Mouse (Mus musculus) kidney, embryonic 14.5 days (tissue): ENCODE measurements around the gene 5830473C10Rik. TPM values are rescaled to one million over a fixed set of nuclear protein-coding genes. Genes with fewer than 3 reads are reported as not detected.
"Not testable (repeated sequence)": the region's sequence is repeated elsewhere in the genome, so short reads cannot be mapped to it uniquely, and the experiment has no call there.

ENCODE experiments used
- ATAC-seq: fragments of 200-750 bp; cut with Nextera tagmentation; 2 replicates; pipeline ENCODE4 v1.8.0; 2017; ENCODE audit warnings: moderate number of reproducible peaks, mild to moderate bottlenecking, moderate TSS enrichment, moderate library complexity; ENCODE audit not compliant: low FRiP score, low TSS enrichment
- H3K27ac ChIP-seq: fragments of 300-500 bp; sonication (generic); 2 replicates; pipeline ENCODE4 v1.5.1; 2014; ENCODE audit warnings: low read depth, mild to moderate bottlenecking, low read length, moderate library complexity, mixed read lengths
- H3K27me3 ChIP-seq: fragments of 300-500 bp; sonication (generic); 2 replicates; pipeline ENCODE4 v1.6.1; 2014; ENCODE audit warnings: mild to moderate bottlenecking, low read length; ENCODE audit not compliant: control insufficient read depth, insufficient read depth
- H3K36me3 ChIP-seq: fragments of 300-500 bp; sonication (generic); 2 replicates; pipeline ENCODE4 v1.6.1; 2014; ENCODE audit warnings: low read length, mixed read lengths; ENCODE audit not compliant: control insufficient read depth, insufficient read depth
- H3K4me1 ChIP-seq: fragments of 300-500 bp; sonication (generic); 2 replicates; pipeline ENCODE4 v1.6.1; 2014; ENCODE audit warnings: low read length, mixed read lengths; ENCODE audit not compliant: control insufficient read depth, insufficient read depth
- H3K4me2 ChIP-seq: fragments of 300-500 bp; sonication (generic); replicated peaks from 2 replicates; pipeline ENCODE4 v1.6.1; 2014; ENCODE audit warnings: low read depth, mild to moderate bottlenecking, low read length
- H3K4me3 ChIP-seq: fragments of 300-500 bp; sonication (generic); 2 replicates; pipeline ENCODE4 v1.5.1; 2014; ENCODE audit warnings: mild to moderate bottlenecking, low read length
- H3K9ac ChIP-seq: fragments of 300-500 bp; sonication (generic); 2 replicates; pipeline ENCODE4 v1.6.1; 2014; ENCODE audit warnings: low read depth, mild to moderate bottlenecking, low read length, moderate library complexity
- H3K9me3 ChIP-seq: fragments of 300-500 bp; sonication (generic); 2 replicates; pipeline ENCODE4 v1.6.1; 2016; ENCODE audit warnings: low read length; ENCODE audit not compliant: control insufficient read depth
- WGBS: fragments of 180-500 bp; shearing (Covaris S2); extraction: QIAGEN DNeasy Blood & Tissue Kit; methylation state at CpG from one replicate; pipeline ENCODE4 v1.1.7; 2014; 5-methylcytosine and 5-hydroxymethylcytosine counted together
- polyA plus RNA-seq: library from polyadenylated mRNA; unstranded; fragments of >200 nt; fragmentation: Nextera tagmentation; extraction: Ambion mirVana; gene quantifications from 2 replicates; pipeline ENCODE4 v1.2.1, GENCODE M21; 2014

Gene 5830473C10Rik
- polyA plus RNA-seq, 1 experiment from 2014 or later, result 0.09 TPM

GRCm38 (mm10) chr5:90611388-90611787 is 50.5 kb downstream of the 5830473C10Rik start:
- no peak overlapping the region for H3K9ac ChIP-seq
- H3K4me1 ChIP-seq, result no peaks in the 10 kb centered on the region
- H3K4me2 ChIP-seq, result no peak overlapping the region
- no peaks in the 10 kb centered on the region for H3K36me3 ChIP-seq
- no peak overlapping the region for H3K4me3 ChIP-seq
- ATAC-seq, result no peak
- WGBS, result 83% methylated on average over 3 of the region's 3 CpGs
- H3K27ac ChIP-seq, result no peak overlapping the region
- no peaks in the 10 kb centered on the region for H3K27me3 ChIP-seq
- H3K9me3 ChIP-seq, result no peaks in the 10 kb centered on the region

GRCm38 (mm10) chr5:90611996-90612611 is 51.2 kb downstream of the 5830473C10Rik start:
- H3K4me3 ChIP-seq, result no peak overlapping the region
- H3K4me1 ChIP-seq, result no peaks in the 10 kb centered on the region
- H3K27me3 ChIP-seq, result no peaks in the 10 kb centered on the region
- WGBS, result 83% methylated on average over 6 of the region's 6 CpGs
- no peaks in the 10 kb centered on the region for H3K36me3 ChIP-seq
- no peak overlapping the region for H3K4me2 ChIP-seq
- ATAC-seq, result no peak
- H3K27ac ChIP-seq, result no peak overlapping the region
- no peak overlapping the region for H3K9ac ChIP-seq
- H3K9me3 ChIP-seq, result no peaks in the 10 kb centered on the region

DNA sequence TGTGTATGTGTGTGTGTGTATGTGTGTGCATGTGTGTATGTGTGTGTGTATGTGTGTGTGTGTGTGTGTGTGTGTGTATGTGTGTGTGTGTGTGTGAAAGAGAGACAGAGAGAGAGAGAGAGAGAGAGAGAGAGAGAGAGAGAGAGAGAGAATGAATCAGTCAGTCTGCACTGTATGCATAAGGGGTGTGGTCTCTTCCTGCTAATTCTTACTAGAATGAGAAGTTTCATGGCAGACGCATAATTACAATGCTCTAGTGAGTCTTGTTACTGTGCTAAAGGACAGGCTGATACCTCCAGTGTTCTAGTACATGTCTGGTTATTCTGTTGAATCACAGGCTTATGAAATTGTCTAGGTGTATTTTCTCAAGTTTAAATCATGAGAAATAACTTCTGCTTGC is 51.8 kb downstream of the 5830473C10Rik start:
- not testable (repeated sequence) for H3K9me3 ChIP-seq, H3K4me3 ChIP-seq, H3K27me3 ChIP-seq, H3K9ac ChIP-seq, H3K4me2 ChIP-seq, ATAC-seq, H3K4me1 ChIP-seq, H3K27ac ChIP-seq, H3K36me3 ChIP-seq
- 76% methylated on average over 1 of the region's 1 CpGs for WGBS

DNA sequence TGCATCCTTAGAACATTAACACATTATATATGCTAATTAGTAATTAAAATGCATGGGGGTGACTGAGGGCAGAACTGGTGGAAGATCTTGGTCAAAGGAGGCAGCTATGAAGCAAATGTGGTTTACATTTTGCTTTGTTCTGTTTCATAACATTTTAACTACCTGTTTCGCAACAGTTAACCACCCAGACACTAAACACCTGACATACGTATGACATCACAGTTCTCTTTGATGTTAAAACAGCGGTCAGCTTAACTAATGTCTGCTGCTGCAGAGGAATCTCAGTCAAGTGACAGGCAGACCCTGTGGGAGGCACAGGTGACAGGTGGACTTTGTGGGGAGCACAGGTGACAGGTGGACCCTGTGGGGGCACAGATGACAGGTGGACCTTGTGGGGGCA is 57.0 kb downstream of the 5830473C10Rik start:
- H3K27ac ChIP-seq, result no peak overlapping the region
- H3K27me3 ChIP-seq, result no peaks in the 10 kb centered on the region
- H3K4me1 ChIP-seq, result no peaks in the 10 kb centered on the region
- H3K9me3 ChIP-seq, result no peaks in the 10 kb centered on the region
- no peak overlapping the region for H3K9ac ChIP-seq
- H3K36me3 ChIP-seq, result no peaks in the 10 kb centered on the region
- H3K4me3 ChIP-seq, result no peak overlapping the region
- no peak for ATAC-seq
- 87% methylated on average over 3 of the region's 3 CpGs for WGBS
- no peak overlapping the region for H3K4me2 ChIP-seq

DNA sequence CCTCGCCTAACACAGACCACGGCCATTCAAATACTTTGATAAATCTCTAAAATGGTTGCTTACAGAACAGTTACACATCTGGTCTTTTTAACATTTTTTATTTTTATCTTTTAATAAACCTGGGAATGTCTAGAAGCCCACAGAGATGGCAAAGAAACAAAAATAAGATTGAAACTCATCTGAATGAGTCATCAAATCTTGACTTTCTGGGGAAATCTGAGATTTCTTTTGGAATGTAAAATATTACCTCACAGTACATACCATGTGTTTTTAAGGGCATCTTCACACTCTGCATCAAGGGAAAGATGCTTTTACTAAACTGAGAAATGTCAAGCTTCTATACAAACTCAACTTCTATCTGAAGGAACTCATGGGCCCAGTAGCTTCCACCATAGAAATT is 60.4 kb downstream of the 5830473C10Rik start:
- Histone ChIP-seq H3K4me3 (no peak overlapping the region), H3K36me3 (no peaks in the 10 kb centered on the region), H3K27me3 (no peaks in the 10 kb centered on the region), H3K9ac (no peak overlapping the region), H3K27ac (no peak overlapping the region), H3K4me1 (no peaks in the 10 kb centered on the region), H3K4me2 (no peak overlapping the region), H3K9me3 (no peaks in the 10 kb centered on the region)
- WGBS, result 95% methylated on average over 2 of the region's 2 CpGs
- ATAC-seq, result no peak

GRCm38 (mm10) chr5:90621726-90622125 is 60.8 kb downstream of the 5830473C10Rik start:
- Histone ChIP-seq H3K4me3 (no peak overlapping the region), H3K27me3 (no peaks in the 10 kb centered on the region), H3K36me3 (no peaks in the 10 kb centered on the region), H3K9ac (no peak overlapping the region), H3K4me1 (no peaks in the 10 kb centered on the region), H3K27ac (no peak overlapping the region), H3K9me3 (no peaks in the 10 kb centered on the region), H3K4me2 (no peak overlapping the region)
- WGBS, result 92% methylated on average over 6 of the region's 6 CpGs
- ATAC-seq, result no peak

DNA sequence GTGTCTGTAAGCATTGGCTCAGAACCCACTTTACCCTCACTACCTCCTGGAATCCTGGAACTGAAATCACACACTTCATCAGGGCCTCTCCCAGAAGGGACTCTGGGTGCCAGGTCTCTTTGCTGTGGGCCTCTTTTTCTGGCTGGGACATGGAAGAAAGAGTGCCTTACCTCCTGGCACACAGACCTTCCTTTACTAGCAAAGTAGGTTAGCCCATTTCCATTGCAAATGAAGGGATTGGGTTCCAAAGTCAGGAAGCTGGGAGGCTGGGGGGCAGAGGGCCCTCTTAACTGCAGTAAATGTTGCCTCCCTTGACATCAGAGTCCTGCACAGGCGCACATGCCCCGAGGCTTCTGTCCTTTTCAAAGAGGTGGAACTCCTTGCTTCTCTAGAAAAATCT is 62.3 kb downstream of the 5830473C10Rik start:
- no peaks in the 10 kb centered on the region for H3K9me3 ChIP-seq
- no peaks in the 10 kb centered on the region for H3K27me3 ChIP-seq
- H3K4me1 ChIP-seq, result no peaks in the 10 kb centered on the region
- no peak for ATAC-seq
- no peak overlapping the region for H3K9ac ChIP-seq
- WGBS, result 70% methylated on average over 2 of the region's 2 CpGs
- no peak overlapping the region for H3K27ac ChIP-seq
- H3K4me2 ChIP-seq, result no peak overlapping the region
- H3K4me3 ChIP-seq, result no peak overlapping the region
- no peaks in the 10 kb centered on the region for H3K36me3 ChIP-seq

- H3K27ac ChIP-seq, result no peak overlapping the region
- 62% methylated on average over 18 of the region's 18 CpGs for WGBS
- ATAC-seq, result peak; percentile 74; the same call in 1 of the 2 replicates
Observed at GRCm38 (mm10) chr5:90624708-90625425, 64.0 kb downstream of the 5830473C10Rik start.

DNA sequence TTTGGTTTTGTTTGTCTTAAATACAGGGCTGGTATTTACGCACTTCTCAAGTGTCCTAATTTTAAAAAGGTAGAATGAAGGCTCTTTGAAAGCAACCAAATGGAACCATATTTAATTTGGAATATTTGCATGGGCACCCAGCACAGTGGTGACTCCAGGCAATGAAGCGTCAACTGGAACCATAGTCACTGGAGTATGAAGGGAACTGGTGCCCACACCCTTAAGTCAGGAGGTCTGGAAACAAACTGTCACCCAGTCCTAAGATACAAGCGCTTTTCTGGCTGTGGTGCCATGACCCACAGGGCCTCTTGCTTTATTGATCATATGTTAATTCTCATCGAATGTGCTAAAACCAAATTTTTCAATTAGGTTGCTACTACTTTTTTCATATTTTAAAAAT is 66.5 kb downstream of the 5830473C10Rik start:
- Histone ChIP-seq H3K4me1 (no peaks in the 10 kb centered on the region), H3K27me3 (no peaks in the 10 kb centered on the region), H3K4me3 (no peak overlapping the region), H3K4me2 (no peak overlapping the region), H3K27ac (no peak overlapping the region), H3K36me3 (no peaks in the 10 kb centered on the region), H3K9me3 (no peaks in the 10 kb centered on the region), H3K9ac (no peak overlapping the region)
- WGBS, result 69% methylated on average over 4 of the region's 4 CpGs
- no peak for ATAC-seq

More at GRCm38 (mm10) chr5:90624708-90625425, 64.0 kb downstream of the 5830473C10Rik start:
- no peak overlapping the region for H3K9ac ChIP-seq
- no peaks in the 10 kb centered on the region for H3K4me1 ChIP-seq
- H3K4me2 ChIP-seq, result no peak overlapping the region
- H3K36me3 ChIP-seq, result no peaks in the 10 kb centered on the region
- H3K27me3 ChIP-seq, result no peaks in the 10 kb centered on the region
- H3K4me3 ChIP-seq, result no peak overlapping the region
- no peaks in the 10 kb centered on the region for H3K9me3 ChIP-seq
